Mouse (Mus musculus): ENCODE results near the gene Cfap97. TPM values are rescaled to one million over a fixed set of nuclear protein-coding genes. Genes with fewer than 3 reads are reported as not detected.
"Not testable (repeated sequence)": the region's sequence is repeated elsewhere in the genome, so short reads cannot be mapped to it uniquely, and the experiment has no call there.

Cfap97 gene
- polyA plus RNA-seq, 1 experiment from 2014 or later = 23.7 TPM

GRCm38 (mm10) chr8:46211611-46212071, 60.1 kb downstream of the Cfap97 start:
- H3K27ac ChIP-seq (ENCODE audit: low read depth, low read length) = peak overlapping the region; percentile 100
- H3K4me2 ChIP-seq (ENCODE audit: low read length) = peak overlapping the region; percentile 83
- no peaks in the 10 kb centered on the region for H3K9me3 ChIP-seq (ENCODE audit: control insufficient read depth, low read length)
- H3K4me1 ChIP-seq (ENCODE audit: control insufficient read depth, insufficient read depth, low read depth, low read length) = peaks cover 33% of the 10 kb centered on the region
- no peaks in the 10 kb centered on the region for H3K27me3 ChIP-seq (replicated peaks; ENCODE audit: control insufficient read depth, insufficient read depth, low read length)
- no peak for ATAC-seq
- WGBS = 2% methylated on average over 13 of the region's 13 CpGs
- peak overlapping the region; percentile 97 for H3K9ac ChIP-seq (ENCODE audit: low read depth, low read length)
- H3K4me3 ChIP-seq (ENCODE audit: low read length) = peak overlapping the region; percentile 86
- peaks cover 12% of the 10 kb centered on the region for H3K36me3 ChIP-seq (ENCODE audit: control insufficient read depth, insufficient read depth, low read length)

- Histone ChIP-seq H3K27me3 (replicated peaks; ENCODE audit: control insufficient read depth, insufficient read depth, low read length) (no peaks in the 10 kb centered on the region), H3K9ac (ENCODE audit: low read depth, low read length) (no peak overlapping the region), H3K4me2 (ENCODE audit: low read length) (no peak overlapping the region; the same call in 1 of the 2 replicates), H3K27ac (ENCODE audit: low read depth, low read length) (no peak overlapping the region), H3K4me1 (ENCODE audit: control insufficient read depth, insufficient read depth, low read depth, low read length) (peaks cover 35% of the 10 kb centered on the region), H3K4me3 (ENCODE audit: low read length) (no peak overlapping the region), H3K36me3 (ENCODE audit: control insufficient read depth, insufficient read depth, low read length) (peaks cover 8% of the 10 kb centered on the region), H3K9me3 (ENCODE audit: control insufficient read depth, low read length) (no peaks in the 10 kb centered on the region)
- WGBS = 47% methylated on average over 7 of the region's 7 CpGs
- no peak for ATAC-seq
Measured at GRCm38 (mm10) chr8:46212194-46212593, 60.6 kb downstream of the Cfap97 start.

GRCm38 (mm10) chr8:46213971-46214480, 62.5 kb downstream of the Cfap97 start:
- Histone ChIP-seq H3K4me1 (ENCODE audit: control insufficient read depth, insufficient read depth, low read depth, low read length) (peaks cover 24% of the 10 kb centered on the region), H3K4me2 (ENCODE audit: low read length) (no peak overlapping the region), H3K9ac (ENCODE audit: low read depth, low read length) (no peak overlapping the region), H3K36me3 (ENCODE audit: control insufficient read depth, insufficient read depth, low read length) (peaks cover under 1% of the 10 kb centered on the region; the same call in 1 of the 2 replicates), H3K9me3 (ENCODE audit: control insufficient read depth, low read length) (no peaks in the 10 kb centered on the region), H3K27me3 (replicated peaks; ENCODE audit: control insufficient read depth, insufficient read depth, low read length) (no peaks in the 10 kb centered on the region), H3K27ac (ENCODE audit: low read depth, low read length) (no peak overlapping the region), H3K4me3 (ENCODE audit: low read length) (no peak overlapping the region)
- ATAC-seq = no peak
- WGBS = 14% methylated on average over 2 of the region's 2 CpGs

- ATAC-seq = peak; percentile 90
- 2% methylated on average over 14 of the region's 14 CpGs for WGBS
Measured at GRCm38 (mm10) chr8:46216838-46217237, 65.3 kb downstream of the Cfap97 start.

GRCm38 (mm10) chr8:46220566-46220965, 69.0 kb downstream of the Cfap97 start:
- H3K4me2 ChIP-seq (ENCODE audit: low read length) = no peak overlapping the region
- H3K4me3 ChIP-seq (ENCODE audit: low read length) = no peak overlapping the region
- no peaks in the 10 kb centered on the region for H3K36me3 ChIP-seq (ENCODE audit: control insufficient read depth, insufficient read depth, low read length)
- H3K9me3 ChIP-seq (ENCODE audit: control insufficient read depth, low read length) = no peaks in the 10 kb centered on the region
- no peak overlapping the region for H3K9ac ChIP-seq (ENCODE audit: low read depth, low read length)
- ATAC-seq = no peak
- H3K27ac ChIP-seq (ENCODE audit: low read depth, low read length) = no peak overlapping the region
- WGBS = 77% methylated on average over 3 of the region's 3 CpGs
- no peaks in the 10 kb centered on the region for H3K27me3 ChIP-seq (replicated peaks; ENCODE audit: control insufficient read depth, insufficient read depth, low read length)
- peaks cover 3% of the 10 kb centered on the region for H3K4me1 ChIP-seq (ENCODE audit: control insufficient read depth, insufficient read depth, low read depth, low read length)

More at GRCm38 (mm10) chr8:46216838-46217237, 65.3 kb downstream of the Cfap97 start:
- Histone ChIP-seq H3K9ac (ENCODE audit: low read depth, low read length) (peak overlapping the region; percentile 62), H3K4me3 (ENCODE audit: low read length) (peak overlapping the region; percentile 43), H3K9me3 (ENCODE audit: control insufficient read depth, low read length) (no peaks in the 10 kb centered on the region), H3K27me3 (replicated peaks; ENCODE audit: control insufficient read depth, insufficient read depth, low read length) (no peaks in the 10 kb centered on the region), H3K4me1 (ENCODE audit: control insufficient read depth, insufficient read depth, low read depth, low read length) (peaks cover 8% of the 10 kb centered on the region), H3K4me2 (ENCODE audit: low read length) (peak overlapping the region; percentile 74), H3K27ac (ENCODE audit: low read depth, low read length) (peak overlapping the region; percentile 66), H3K36me3 (ENCODE audit: control insufficient read depth, insufficient read depth, low read length) (no peaks in the 10 kb centered on the region)

GRCm38 (mm10) chr8:46225501-46225900, 73.9 kb downstream of the Cfap97 start:
- 74% methylated on average over 3 of the region's 3 CpGs for WGBS
- Histone ChIP-seq H3K9ac (ENCODE audit: low read depth, low read length) (no peak overlapping the region), H3K27me3 (replicated peaks; ENCODE audit: control insufficient read depth, insufficient read depth, low read length) (no peaks in the 10 kb centered on the region), H3K36me3 (ENCODE audit: control insufficient read depth, insufficient read depth, low read length) (no peaks in the 10 kb centered on the region), H3K4me2 (ENCODE audit: low read length) (no peak overlapping the region), H3K9me3 (ENCODE audit: control insufficient read depth, low read length) (no peaks in the 10 kb centered on the region), H3K4me1 (ENCODE audit: control insufficient read depth, insufficient read depth, low read depth, low read length) (no peaks in the 10 kb centered on the region), H3K27ac (ENCODE audit: low read depth, low read length) (no peak overlapping the region), H3K4me3 (ENCODE audit: low read length) (no peak overlapping the region)
- no peak for ATAC-seq

- no peaks in the 10 kb centered on the region for H3K36me3 ChIP-seq (ENCODE audit: control insufficient read depth, insufficient read depth, low read length)
- no peak overlapping the region for H3K4me2 ChIP-seq (ENCODE audit: low read length)
- 83% methylated on average over 5 of the region's 5 CpGs for WGBS
- no peak for ATAC-seq
- H3K4me3 ChIP-seq (ENCODE audit: low read length) = no peak overlapping the region
- H3K4me1 ChIP-seq (ENCODE audit: control insufficient read depth, insufficient read depth, low read depth, low read length) = no peaks in the 10 kb centered on the region
- no peak overlapping the region for H3K27ac ChIP-seq (ENCODE audit: low read depth, low read length)
- no peaks in the 10 kb centered on the region for H3K9me3 ChIP-seq (ENCODE audit: control insufficient read depth, low read length)
- H3K27me3 ChIP-seq (replicated peaks; ENCODE audit: control insufficient read depth, insufficient read depth, low read length) = no peaks in the 10 kb centered on the region
- H3K9ac ChIP-seq (ENCODE audit: low read depth, low read length) = no peak overlapping the region
Measured at GRCm38 (mm10) chr8:46226622-46227021, 75.1 kb downstream of the Cfap97 start.

GRCm38 (mm10) chr8:46231968-46232367, 80.4 kb downstream of the Cfap97 start:
- not testable (repeated sequence) for H3K27me3 ChIP-seq (replicated peaks; ENCODE audit: control insufficient read depth, insufficient read depth, low read length); H3K9ac ChIP-seq (ENCODE audit: low read depth, low read length); ATAC-seq; H3K4me2 ChIP-seq (ENCODE audit: low read length); H3K27ac ChIP-seq (ENCODE audit: low read depth, low read length); H3K4me3 ChIP-seq (ENCODE audit: low read length); H3K4me1 ChIP-seq (ENCODE audit: control insufficient read depth, insufficient read depth, low read depth, low read length); H3K36me3 ChIP-seq (ENCODE audit: control insufficient read depth, insufficient read depth, low read length); H3K9me3 ChIP-seq (ENCODE audit: control insufficient read depth, low read length)
- 85% methylated on average over 7 of the region's 7 CpGs for WGBS

- Histone ChIP-seq H3K9ac (ENCODE audit: low read depth, low read length) (no peak overlapping the region), H3K9me3 (ENCODE audit: control insufficient read depth, low read length) (no peaks in the 10 kb centered on the region), H3K36me3 (ENCODE audit: control insufficient read depth, insufficient read depth, low read length) (no peaks in the 10 kb centered on the region), H3K4me1 (ENCODE audit: control insufficient read depth, insufficient read depth, low read depth, low read length) (peaks cover 2% of the 10 kb centered on the region; the same call in 1 of the 2 replicates), H3K4me2 (ENCODE audit: low read length) (no peak overlapping the region), H3K27me3 (replicated peaks; ENCODE audit: control insufficient read depth, insufficient read depth, low read length) (no peaks in the 10 kb centered on the region; the same call in 1 of the 2 replicates), H3K4me3 (ENCODE audit: low read length) (no peak overlapping the region), H3K27ac (ENCODE audit: low read depth, low read length) (no peak overlapping the region)
- 43% methylated on average over 8 of the region's 8 CpGs for WGBS
- ATAC-seq = no peak
Measured at GRCm38 (mm10) chr8:46232798-46233197, 81.2 kb downstream of the Cfap97 start.

All from hindbrain, embryonic 16.5 days (tissue).